9 mouse cellular contexts compared by ENCODE assay signal in genomic region chr12:118299172-118299571, GRCm38 (mm10). TPM values are rescaled to one million over a fixed set of nuclear protein-coding genes. Genes with fewer than 3 reads are reported as not detected.
DNase-seq lines count a peak whose midpoint lies in the region; ATAC-seq and TF ChIP-seq lines count a peak whose summit lies in the region.
"Had no signal": no experiment of that assay in that cellular context is flagged by ENCODE, and none has a peak within 500 bp of the region (broad histone marks: within the 10 kb centered on the region; RNA-seq: fewer than 3 reads in every experiment).

No protein-coding gene starts in this region.

- peak; percentile 14 for DNase-seq in CD4-positive, CD25-positive, alpha-beta regulatory T cell, adult 2 months (ENCODE audit: low read depth, low spot score)
- no peak for DNase-seq in lung, embryonic 14.5 days
- no peak for DNase-seq in lung, postnatal 4 days
- DNase-seq in hindbrain, embryonic 14.5 days (ENCODE audit: low spot score), result no peak
- DNase-seq in right cerebral cortex, postnatal 14 days, result no peak
- DNase-seq: gastrocnemius, postnatal 10 days had no signal

- ATAC-seq in CD4-positive, CD25-positive, alpha-beta regulatory T cell, adult 4 months, result no peak
- ATAC-seq in lung, embryonic 14.5 days (ENCODE audit: insufficient read depth), result no peak
- no peak for ATAC-seq in hindbrain, embryonic 14.5 days (ENCODE audit: low FRiP score)
- no peak for ATAC-seq in midbrain, embryonic 16.5 days
- no peak for ATAC-seq in kidney, embryonic 16.5 days (ENCODE audit: low FRiP score, low TSS enrichment)

- H3K4me2 ChIP-seq in lung, embryonic 14.5 days, result peak overlapping the region; percentile 16; the same call in 1 of the 2 replicates
- H3K4me2 ChIP-seq in hindbrain, embryonic 14.5 days (replicated peaks), result peak overlapping the region; percentile 62
- H3K4me2 ChIP-seq in midbrain, embryonic 16.5 days (ENCODE audit: low read length), result peak overlapping the region; percentile 49
- no peak overlapping the region for H3K4me2 ChIP-seq in kidney, embryonic 16.5 days (replicated peaks; ENCODE audit: low read depth, low read length)

- H3K4me3 ChIP-seq in lung, embryonic 14.5 days (ENCODE audit: low read depth, low read length), result no peak overlapping the region
- 0 out of 2 replicates have a peak overlapping the region, but pooled peaks have one; percentile 3 for H3K4me3 ChIP-seq in hindbrain, embryonic 14.5 days (replicated peaks; ENCODE audit: low read length)
- H3K4me3 ChIP-seq in midbrain, embryonic 16.5 days (ENCODE audit: low read depth, low read length), result no peak overlapping the region
- H3K4me3 ChIP-seq in kidney, embryonic 16.5 days (ENCODE audit: low read length), result no peak overlapping the region

- no peaks in the 10 kb centered on the region for H3K9me3 ChIP-seq in lung, embryonic 14.5 days (ENCODE audit: low read depth, low read length)
- H3K9me3 ChIP-seq in hindbrain, embryonic 14.5 days (ENCODE audit: control insufficient read depth, low read length), result no peaks in the 10 kb centered on the region
- H3K9me3 ChIP-seq in midbrain, embryonic 16.5 days (replicated peaks; ENCODE audit: control insufficient read depth, low read length, poor library complexity, severe bottlenecking), result no peaks in the 10 kb centered on the region
- H3K9me3 ChIP-seq in kidney, embryonic 16.5 days (ENCODE audit: low read length), result no peaks in the 10 kb centered on the region

- H3K27me3 ChIP-seq in lung, embryonic 14.5 days (ENCODE audit: insufficient read depth, low read length), result no peaks in the 10 kb centered on the region
- no peaks in the 10 kb centered on the region for H3K27me3 ChIP-seq in hindbrain, embryonic 14.5 days (ENCODE audit: control insufficient read depth, insufficient read depth, low read length)
- no peaks in the 10 kb centered on the region for H3K27me3 ChIP-seq in midbrain, embryonic 16.5 days (ENCODE audit: control insufficient read depth, insufficient read depth, low read depth, low read length)
- no peaks in the 10 kb centered on the region for H3K27me3 ChIP-seq in kidney, embryonic 16.5 days (ENCODE audit: insufficient read depth, low read length)

- H3K27ac ChIP-seq in lung, embryonic 14.5 days (ENCODE audit: low read depth), result no peak overlapping the region
- no peak overlapping the region for H3K27ac ChIP-seq in hindbrain, embryonic 14.5 days
- no peak overlapping the region for H3K27ac ChIP-seq in midbrain, embryonic 16.5 days (ENCODE audit: low read length)
- H3K27ac ChIP-seq in kidney, embryonic 16.5 days (ENCODE audit: low read length), result no peak overlapping the region

- H3K36me3 ChIP-seq in lung, embryonic 14.5 days (ENCODE audit: insufficient read depth), result no peaks in the 10 kb centered on the region
- H3K36me3 ChIP-seq in hindbrain, embryonic 14.5 days (replicated peaks; ENCODE audit: control insufficient read depth, insufficient read depth), result peaks cover 10% of the 10 kb centered on the region
- H3K36me3 ChIP-seq in midbrain, embryonic 16.5 days (ENCODE audit: control insufficient read depth, insufficient read depth, low read length), result no peaks in the 10 kb centered on the region
- no peaks in the 10 kb centered on the region; the same call in 1 of the 2 replicates for H3K36me3 ChIP-seq in kidney, embryonic 16.5 days (ENCODE audit: insufficient read depth, low read length)

- H3K9ac ChIP-seq in lung, embryonic 14.5 days, result no peak overlapping the region
- no peak overlapping the region for H3K9ac ChIP-seq in hindbrain, embryonic 14.5 days
- no peak overlapping the region for H3K9ac ChIP-seq in midbrain, embryonic 16.5 days (ENCODE audit: low read depth, low read length)
- no peak overlapping the region for H3K9ac ChIP-seq in kidney, embryonic 16.5 days (replicated peaks; ENCODE audit: low read length)

- no peak for TF ChIP-seq CTCF in lung, embryonic 14.5 days (IDR thresholded peaks at IDR 0.05; ENCODE audit: low read depth)

- 87% methylated on average over 9 of the region's 9 CpGs for WGBS in lung, embryonic 14.5 days
- 78% methylated on average over 9 of the region's 9 CpGs for WGBS in hindbrain, embryonic 14.5 days
- WGBS in midbrain, embryonic 16.5 days, result 81% methylated on average over 9 of the region's 9 CpGs
- 72% methylated on average over 9 of the region's 9 CpGs for WGBS in kidney, embryonic 16.5 days

- H3K4me1 ChIP-seq in lung, embryonic 14.5 days (ENCODE audit: insufficient read depth), result peaks cover 8% of the 10 kb centered on the region; the same call in 1 of the 2 replicates
- H3K4me1 ChIP-seq in hindbrain, embryonic 14.5 days (replicated peaks; ENCODE audit: control insufficient read depth, insufficient read depth, low read length), result peaks cover 45% of the 10 kb centered on the region
- H3K4me1 ChIP-seq in midbrain, embryonic 16.5 days (ENCODE audit: control insufficient read depth, insufficient read depth, low read length), result peaks cover 36% of the 10 kb centered on the region
- peaks cover 20% of the 10 kb centered on the region for H3K4me1 ChIP-seq in kidney, embryonic 16.5 days (ENCODE audit: insufficient read depth, low read length)

RNA-seq across cellular contexts. Expression of gene Sp4, which starts 2.1 kb away (rescaled TPM):
- polyA plus RNA-seq in CD4-positive, CD25-positive, alpha-beta regulatory T cell, adult 4 months (2017; shearing (Covaris generic)), result 10 to 100 TPM; 20.0 to 21.0 TPM
- polyA plus RNA-seq in lung, embryonic 14.5 days (2014; fragmentation: Nextera tagmentation; extraction: Ambion mirVana), result 11.4 and 12.0 TPM in 2 replicates
- 29.1 and 29.8 TPM in 2 replicates for polyA plus RNA-seq in hindbrain, embryonic 14.5 days (2014; fragmentation: Nextera tagmentation; extraction: Ambion mirVana)
- 22.6 and 26.7 TPM in 2 replicates for polyA plus RNA-seq in midbrain, embryonic 16.5 days (2015; fragmentation: Nextera tagmentation; extraction: Ambion mirVana)
- 7.5 and 9.0 TPM in 2 replicates for polyA plus RNA-seq in kidney, embryonic 16.5 days (2015; fragmentation: Nextera tagmentation; extraction: Ambion mirVana)
